Mouse (Mus musculus): ENCODE results near the gene Cadm3.

DNA sequence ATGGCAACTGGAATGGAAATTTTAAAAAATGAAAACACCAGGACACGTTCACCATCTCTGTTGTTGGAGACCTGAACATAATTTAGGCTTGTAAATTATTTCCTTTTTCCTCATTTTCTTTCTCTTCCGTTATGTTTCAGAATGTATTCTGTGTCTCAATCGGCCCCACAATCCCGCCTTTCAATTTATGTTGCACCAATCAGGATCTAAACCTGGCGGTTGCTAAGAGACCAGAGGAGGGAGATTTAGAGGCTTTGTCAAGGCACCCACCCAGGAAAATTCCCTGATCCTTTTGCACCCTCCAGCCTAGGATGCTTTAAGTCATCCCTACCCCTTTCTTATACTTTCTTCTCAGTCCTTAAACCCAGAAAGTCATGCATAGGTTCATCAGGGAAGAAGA is 37.8 kb downstream of the Cadm3 start:
- no peak for TF ChIP-seq CTCF (IDR thresholded peaks at IDR 0.05; ENCODE audit: low read depth, low read length)
- no peak for TF ChIP-seq TAL1 (conservative IDR thresholded peaks at IDR 0.05; ENCODE audit: low read depth, low read length)
